Mouse (Mus musculus): Measurements from ENCODE around the gene Cstf1.

Gene Cstf1

DNA sequence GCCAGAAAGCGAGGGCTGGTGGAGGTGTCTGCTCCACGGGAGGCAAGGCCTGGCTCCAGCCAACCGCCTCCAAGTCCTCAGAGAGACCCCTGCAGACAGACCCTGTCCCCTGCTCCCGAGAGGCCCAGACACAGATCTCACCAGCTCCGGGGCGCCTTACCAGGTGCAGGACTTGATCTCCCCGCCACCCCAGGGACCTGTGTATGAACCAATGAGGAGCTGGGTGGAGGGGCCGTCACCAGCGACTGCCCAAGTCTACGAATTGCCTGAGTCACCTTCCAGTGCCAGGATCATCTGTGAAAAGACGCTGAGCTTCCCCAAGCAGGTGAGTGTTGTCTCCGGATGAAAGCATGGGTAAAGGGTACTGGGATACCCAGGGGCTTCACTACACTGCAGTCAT, 45.7 kb downstream of the Cstf1 start:
- DNase-seq (ENCODE audit: low spot score in 2 of 2) = no peak

DNA sequence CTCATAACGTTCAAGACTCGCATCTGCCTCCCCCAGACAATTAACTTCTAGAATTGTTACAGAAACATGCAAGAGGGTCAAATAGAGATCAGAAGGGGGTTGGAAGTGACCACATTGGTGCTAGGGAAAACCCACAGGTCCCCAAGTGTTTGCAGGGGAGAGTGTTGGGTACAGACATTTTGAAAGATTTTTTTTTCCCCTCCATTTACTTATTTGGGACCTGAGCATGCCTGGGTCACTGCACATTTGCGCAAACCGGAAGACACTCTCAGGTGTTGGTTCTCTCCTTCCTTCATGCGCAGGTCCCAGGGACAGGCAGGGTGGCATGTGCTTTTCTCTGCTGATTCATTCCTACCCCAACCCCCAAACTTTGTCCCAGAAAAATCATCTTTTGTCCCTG, 46.4 kb downstream of the Cstf1 start:
- no peak for DNase-seq (ENCODE audit: low spot score in 2 of 2)

DNA sequence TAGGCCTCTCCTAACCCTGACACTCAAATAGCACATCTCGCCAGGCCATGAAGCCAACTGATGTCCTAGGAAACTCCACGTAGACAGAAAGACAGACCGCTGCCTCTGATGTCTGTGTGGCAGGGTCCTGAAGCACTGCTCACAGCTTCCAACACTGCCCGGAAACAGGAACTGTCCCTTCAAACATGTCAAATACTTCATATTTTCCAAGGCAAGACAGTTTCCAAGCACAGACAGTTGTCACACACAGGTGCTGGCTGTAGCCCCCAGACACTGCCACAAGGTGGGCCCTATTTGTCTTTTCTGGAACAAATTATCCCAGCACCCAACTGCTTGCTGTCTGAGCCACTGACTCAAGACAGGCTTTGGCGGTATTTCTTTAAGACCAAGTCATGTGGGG, 47.7 kb downstream of the Cstf1 start:
- no peak for DNase-seq (ENCODE audit: low spot score in 2 of 2)

DNA sequence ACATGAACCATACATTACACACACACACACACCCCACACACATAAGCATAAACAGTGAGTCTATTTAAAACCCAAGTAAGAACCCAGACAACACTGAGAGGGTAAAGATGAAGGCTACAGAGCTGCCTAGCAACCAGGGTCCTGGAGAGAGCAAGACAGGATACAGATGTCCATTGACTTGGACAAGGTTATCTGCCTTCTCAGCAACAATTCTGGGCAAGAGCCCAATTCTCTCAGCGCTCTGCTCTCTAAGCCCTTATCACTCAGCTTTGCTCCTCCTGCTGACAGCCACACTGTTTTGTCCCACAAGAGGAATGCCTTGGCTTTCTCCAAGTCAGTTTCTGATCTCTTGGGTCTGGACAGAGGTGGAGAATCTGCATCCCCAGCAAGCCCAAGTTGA, 60.1 kb downstream of the Cstf1 start:
- no peak for DNase-seq (ENCODE audit: low spot score in 2 of 2)

Data from cerebellum, postnatal 4 days (tissue).